Mouse (Mus musculus) CH12.LX (cell line): ENCODE measurements around the gene Zfp385c. TPM values are rescaled to one million over a fixed set of nuclear protein-coding genes. Genes with fewer than 3 reads are reported as not detected.
A peak's percentile ranks its signal among the peaks of the same experiment; 100 is the strongest.

Experiments
- DNase-seq: peaks from one replicate; pipeline ENCODE4 v3.0.0-alpha.2; 2013; ENCODE audit errors: extremely low read depth
- H3K27ac ChIP-seq: 2 replicates; pipeline ENCODE4 v1.5.1; 2012; ENCODE audit warnings: low read depth, mild to moderate bottlenecking, control low read depth, moderate library complexity; ENCODE audit not compliant: insufficient read depth
- H3K27me3 ChIP-seq: replicated peaks from 2 replicates; pipeline ENCODE3; 2012; ENCODE audit warnings: inconsistent platforms
- H3K36me3 ChIP-seq, 2 experiments: replicated peaks in 1 of 2; 2 replicates each; pipeline versions ENCODE3 to v1.6.1; 2012; ENCODE audit warnings: inconsistent platforms in 1 of 2, low read length in 1 of 2, mild to moderate bottlenecking in 1 of 2, mixed read lengths in 1 of 2, moderate library complexity in 1 of 2; ENCODE audit not compliant: control insufficient read depth in 1 of 2, insufficient read depth in 1 of 2
- H3K4me1 ChIP-seq, 2 experiments: 2 replicates each; pipeline ENCODE4 v1.6.1; 2012; ENCODE audit warnings: inconsistent platforms in 1 of 2, moderate library complexity in 1 of 2; ENCODE audit not compliant: insufficient read depth in 2 of 2, control insufficient read depth in 1 of 2
- H3K4me2 ChIP-seq: 2 replicates; pipeline ENCODE4 v1.6.1; 2012; ENCODE audit warnings: low read depth, mild to moderate bottlenecking, control low read depth; ENCODE audit not compliant: poor library complexity, insufficient read depth, severe bottlenecking
- H3K4me3 ChIP-seq, 3 experiments: fragments of 150-350 bp in 1 of 3; sonication (generic) in 1 of 3; replicated peaks in 1 of 3; 2 replicates each; pipeline versions ENCODE3 to v1.5.1; 2011 to 2012; ENCODE audit warnings: low read depth in 2 of 3, low read length in 2 of 3, mild to moderate bottlenecking in 2 of 3, moderate library complexity in 2 of 3, control low read depth in 1 of 3, improper control_type of control experiment in 1 of 3, inconsistent platforms in 1 of 3, mixed read lengths in 1 of 3; ENCODE audit not compliant: poor library complexity in 1 of 3
- H3K79me2 ChIP-seq: replicated peaks from 2 replicates; pipeline ENCODE4 v1.6.1; 2012; ENCODE audit warnings: mild to moderate bottlenecking, moderate library complexity; ENCODE audit not compliant: control insufficient read depth, poor library complexity, insufficient read depth, severe bottlenecking; ENCODE audit errors: extremely low read depth
- H3K9ac ChIP-seq: 2 replicates; pipeline ENCODE4 v1.6.1; 2012; ENCODE audit warnings: low read depth, mild to moderate bottlenecking, control low read depth, moderate library complexity; ENCODE audit not compliant: insufficient read depth
- H3K9me3 ChIP-seq: replicated peaks from 2 replicates; pipeline ENCODE3; 2012; ENCODE audit warnings: low read length, inconsistent platforms, mixed read lengths
- BHLHE40 ChIP-seq: IDR thresholded peaks from 2 replicates; pipeline ENCODE4 v1.6.1; 2011; ENCODE audit warnings: mild to moderate bottlenecking, low read depth, low read length, improper control_type of control experiment
- CHD1 ChIP-seq: IDR thresholded peaks from 2 replicates; pipeline ENCODE4 v1.6.1; 2012; ENCODE audit warnings: low read depth, low read length, improper control_type of control experiment, inconsistent platforms
- ELF1 ChIP-seq: IDR thresholded peaks from 2 replicates; pipeline ENCODE4 v1.6.1; 2014; ENCODE audit warnings: low read depth, mild to moderate bottlenecking, inconsistent platforms, low read length, improper control_type of control experiment
- ETS1 ChIP-seq: conservative IDR thresholded peaks from 2 replicates; pipeline ENCODE4 v1.6.1; 2012; ENCODE audit warnings: low read depth, mild to moderate bottlenecking, inconsistent platforms, low read length, improper control_type of control experiment, moderate library complexity
- GABPA ChIP-seq: IDR thresholded peaks from 2 replicates; pipeline ENCODE4 v1.6.1; 2012; ENCODE audit warnings: low read depth, low read length, improper control_type of control experiment, inconsistent platforms; ENCODE audit not compliant: insufficient replicate concordance
- JUND ChIP-seq: conservative IDR thresholded peaks from 2 replicates; pipeline ENCODE4 v1.6.1; 2011; ENCODE audit warnings: low read depth, low read length, improper control_type of control experiment
- KAT2A ChIP-seq: IDR thresholded peaks from 2 replicates; pipeline ENCODE4 v1.6.1; 2012; ENCODE audit warnings: low read length, improper control_type of control experiment, inconsistent platforms; ENCODE audit not compliant: insufficient replicate concordance
- MAFK ChIP-seq: IDR thresholded peaks from 2 replicates; pipeline ENCODE4 v1.6.1; 2011; ENCODE audit warnings: low read length, improper control_type of control experiment; ENCODE audit not compliant: insufficient replicate concordance
- MEF2A ChIP-seq: IDR thresholded peaks from 2 replicates; pipeline ENCODE4 v1.6.1; 2014; ENCODE audit warnings: low read depth, mild to moderate bottlenecking, inconsistent platforms, low read length, improper control_type of control experiment, borderline replicate concordance
- MXI1 ChIP-seq: IDR thresholded peaks from 2 replicates; pipeline ENCODE4 v1.6.1; 2011; ENCODE audit warnings: mild to moderate bottlenecking, low read depth, low read length, improper control_type of control experiment
- MYC ChIP-seq: IDR thresholded peaks from 2 replicates; pipeline ENCODE4 v1.6.1; 2011; ENCODE audit warnings: low read depth, mild to moderate bottlenecking, improper control_type of control experiment, low read length
- NELFE ChIP-seq: IDR thresholded peaks from 2 replicates; pipeline ENCODE4 v1.6.1; 2011; ENCODE audit warnings: low read depth, low read length, improper control_type of control experiment
- RAD21 ChIP-seq: IDR thresholded peaks from 2 replicates; pipeline ENCODE4 v1.6.1; 2011; ENCODE audit warnings: low read depth, mild to moderate bottlenecking, low read length, improper control_type of control experiment, moderate library complexity
- TBP ChIP-seq: conservative IDR thresholded peaks from 2 replicates; pipeline ENCODE4 v1.6.1; 2011; ENCODE audit warnings: low read depth, low read length, improper control_type of control experiment
- UBTF ChIP-seq: IDR thresholded peaks from 2 replicates; pipeline ENCODE4 v1.6.1; 2012; ENCODE audit warnings: low read depth, mild to moderate bottlenecking, inconsistent platforms, low read length, improper control_type of control experiment, moderate library complexity
- ZC3H11A ChIP-seq: IDR thresholded peaks from 2 replicates; pipeline ENCODE4 v1.6.1; 2012; ENCODE audit warnings: low read depth, mild to moderate bottlenecking, inconsistent platforms, low read length, improper control_type of control experiment
- ZMIZ1 ChIP-seq: IDR thresholded peaks from 2 replicates; pipeline ENCODE4 v1.6.1; 2012; ENCODE audit warnings: low read depth, mild to moderate bottlenecking, inconsistent platforms, low read length, improper control_type of control experiment
- dilution Hi-C: fragments of 300-500 bp; cut with MboI; formaldehyde crosslinking; loops from 2 replicates; pipeline ENCODE4 v1.14.3; 2020; ENCODE audit warnings: low sequenced_read_pairs; ENCODE audit not compliant: extremely low pct_unique_long_range_greater_than_20kb, extremely low pct_ligation_motif_present
- in situ Hi-C: fragments of 300-500 bp; cut with MboI; formaldehyde crosslinking; loops from 3 replicates; pipeline ENCODE4 v1.14.3; 2019; ENCODE audit warnings: low sequenced_read_pairs, low pct_ligation_motif_present, low pct_unique_long_range_greater_than_20kb, mixed read lengths
- polyA plus RNA-seq: library from polyadenylated mRNA; unstranded; fragments of >175 nt; gene quantifications from 2 replicates; pipeline ENCODE4 v1.2.1, GENCODE M21; 2012; ENCODE audit warnings: low read depth; ENCODE audit not compliant: insufficient read length
- total RNA-seq, 2 experiments: library from RNA; depleted of rRNA; stranded (reverse); fragments of 300-350 nt in 1 of 2; fragments of >200 nt in 1 of 2; gene quantifications; 2 replicates each; pipeline ENCODE4 v1.2.3; 2012 to 2014

Zfp385c gene
- total and polyA plus RNA-seq, 3 experiments, result 0.08 to 0.14 TPM; not detected in 1

DNA sequence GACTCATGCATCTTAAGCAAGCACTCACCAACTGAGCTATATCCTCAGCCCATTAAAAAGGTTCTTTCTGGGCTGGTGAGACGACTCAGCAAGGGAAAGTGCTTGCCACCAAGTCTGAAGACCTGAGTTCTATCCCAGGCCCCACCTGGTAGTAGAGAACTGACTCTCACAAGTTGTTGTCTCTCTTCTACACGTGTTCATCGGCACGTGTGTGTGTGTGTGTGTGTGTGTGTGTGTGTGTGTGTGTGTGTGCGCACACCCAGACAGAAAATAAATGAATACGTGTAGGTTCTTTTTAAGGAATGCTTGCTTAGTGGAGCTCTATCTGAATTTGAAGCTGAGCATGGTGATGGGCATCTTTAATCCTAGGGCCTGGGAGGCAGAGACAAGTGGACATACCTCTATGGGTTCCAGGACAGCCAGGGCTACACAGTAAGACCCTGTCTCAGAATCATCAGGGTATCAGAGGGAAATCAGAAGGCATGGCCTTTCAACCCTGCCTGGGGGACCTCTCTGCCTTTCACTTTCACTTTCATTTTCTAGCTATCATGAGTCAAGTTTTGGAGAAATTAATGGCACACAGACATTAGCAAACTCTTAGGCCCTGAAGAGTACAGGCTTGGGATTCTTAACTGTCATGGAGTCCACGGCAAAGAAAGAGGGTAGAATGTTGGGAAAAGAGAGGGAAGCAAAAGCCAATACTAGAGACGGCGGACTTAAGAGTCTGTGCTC lies 43.0 kb upstream of the Zfp385c start (continued):
- TF ChIP-seq KAT2A (0 out of 2 replicates have a peak, but pooled peaks have one; percentile 11), NELFE (no peak), BHLHE40 (peak; percentile 87), MYC (peak; percentile 68), CHD1 (no peak), GABPA (no peak), RAD21 (no peak)

GRCm38 (mm10) chr11:100730477-100731205 lies 38.4 kb upstream of the Zfp385c start:
- no peak for TF ChIP-seq MYC
- TF ChIP-seq TBP, result no peak
- TF ChIP-seq RAD21, result no peak
- TF ChIP-seq KAT2A, result no peak
- TF ChIP-seq ELF1, result no peak
- in situ Hi-C loops, result no loop called here
- DNase-seq, result no peak
- peaks cover 6 to 82% of the 10 kb centered on the region in 2 experiments; a peak in 3 of 4 replicates for H3K4me1 ChIP-seq
- no peaks in the 10 kb centered on the region for H3K27me3 ChIP-seq
- peaks cover 26 to 74% of the 10 kb centered on the region in 2 experiments for H3K36me3 ChIP-seq
- H3K79me2 ChIP-seq, result peaks cover 80% of the 10 kb centered on the region
- dilution Hi-C loops, result no loop called here
- no peak overlapping the region for H3K9ac ChIP-seq
- no peak overlapping the region for H3K4me3 ChIP-seq
- H3K9me3 ChIP-seq, result no peaks in the 10 kb centered on the region
- H3K27ac ChIP-seq, result no peak overlapping the region
- H3K4me2 ChIP-seq, result no peak overlapping the region

DNA sequence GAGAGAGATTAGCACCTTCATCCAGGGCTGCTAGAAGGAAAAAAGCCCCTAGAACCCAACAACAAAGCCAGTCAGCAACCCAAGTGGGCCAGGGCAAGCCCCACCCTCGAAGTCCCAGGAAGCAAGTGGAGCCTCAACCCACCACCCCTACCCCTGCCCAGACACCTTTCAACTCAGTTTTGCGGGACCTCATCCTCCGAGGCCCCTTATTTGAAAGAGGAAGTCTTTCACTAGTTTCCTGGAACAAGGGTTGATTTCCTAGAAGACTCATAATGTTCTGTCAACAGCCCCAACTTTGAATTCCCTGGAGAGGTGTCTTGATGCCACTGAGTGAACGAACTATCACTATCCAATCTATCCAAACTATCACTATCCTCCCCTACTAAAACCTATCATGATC lies 37.7 kb upstream of the Zfp385c start:
- TF ChIP-seq UBTF (no peak), JUND (no peak), ZC3H11A (no peak), ETS1 (no peak), MXI1 (no peak), ZMIZ1 (no peak), MYC (no peak), MEF2A (no peak), MAFK (no peak), ELF1 (no peak), CHD1 (no peak)
- in situ Hi-C loops, result no loop called here

More for the DNA sequence above, 37.7 kb upstream of the Zfp385c start:
- Histone ChIP-seq H3K36me3 (peaks cover 26 to 79% of the 10 kb centered on the region in 2 experiments), H3K4me2 (no peak overlapping the region), H3K27ac (no peak overlapping the region), H3K27me3 (no peaks in the 10 kb centered on the region), H3K79me2 (peaks cover 77% of the 10 kb centered on the region), H3K4me3 (no peak overlapping the region), H3K9ac (no peak overlapping the region), H3K4me1 (peaks cover 6 to 87% of the 10 kb centered on the region in 2 experiments; a peak in 3 of 4 replicates), H3K9me3 (no peaks in the 10 kb centered on the region)
- dilution Hi-C loops, result no loop called here
- DNase-seq, result peak; percentile 24
